ENCODE assay signal across 21 mouse cellular contexts in genomic region chr4:56068859-56069258, GRCm38 (mm10).
"Had no signal": no experiment of that assay in that cellular context is flagged by ENCODE, and none has a peak within 500 bp of the region (broad histone marks: within the 10 kb centered on the region; RNA-seq: fewer than 3 reads in every experiment).

No protein-coding gene starts in this region.

- H3K36me3 ChIP-seq: heart, embryonic 10.5 days; heart, embryonic 12.5 days; hindbrain, embryonic 13.5 days; hindbrain, embryonic 15.5 days; kidney, embryonic 15.5 days; limb, embryonic 10.5 days; limb, embryonic 12.5 days had no signal

- H3K9me3 ChIP-seq: heart, embryonic 10.5 days; heart, embryonic 12.5 days; hindbrain, embryonic 13.5 days; hindbrain, embryonic 15.5 days; kidney, embryonic 15.5 days; limb, embryonic 10.5 days; limb, embryonic 12.5 days had no signal

- DNase-seq: gastrocnemius, adult 2 months; gastrocnemius, postnatal 10 days; gastrocnemius, postnatal 25 days; heart, adult 18-20 months; heart, postnatal 10 days; kidney, adult 18-20 months; kidney, adult 8-10 months; kidney, postnatal 14 days; kidney, postnatal 36 days had no signal

- ATAC-seq: forebrain, embryonic 16.5 days; hindbrain, postnatal 0 days had no signal

- H3K27ac ChIP-seq: gastrocnemius, adult 2 months; heart, embryonic 10.5 days; hindbrain, embryonic 13.5 days; hindbrain, embryonic 15.5 days; hindbrain, postnatal 0 days; kidney, embryonic 15.5 days; kidney, postnatal 0 days; left cerebral cortex, adult 2 months; limb, embryonic 10.5 days; limb, embryonic 12.5 days had no signal

- H3K4me3 ChIP-seq: gastrocnemius, adult 2 months; heart, embryonic 10.5 days; heart, embryonic 12.5 days; hindbrain, embryonic 13.5 days; hindbrain, embryonic 15.5 days; kidney, embryonic 15.5 days; left cerebral cortex, adult 2 months; limb, embryonic 10.5 days; limb, embryonic 12.5 days had no signal

- H3K4me1 ChIP-seq: heart, embryonic 10.5 days; heart, embryonic 12.5 days; hindbrain, embryonic 13.5 days; hindbrain, embryonic 15.5 days; kidney, embryonic 15.5 days; limb, embryonic 10.5 days; limb, embryonic 12.5 days had no signal

- H3K4me2 ChIP-seq: heart, embryonic 12.5 days; hindbrain, embryonic 13.5 days; hindbrain, embryonic 15.5 days; kidney, embryonic 15.5 days; limb, embryonic 12.5 days; liver, embryonic 11.5 days had no signal

- H3K27me3 ChIP-seq: heart, embryonic 12.5 days; hindbrain, embryonic 13.5 days; hindbrain, embryonic 15.5 days; kidney, embryonic 15.5 days; limb, embryonic 12.5 days had no signal

- H3K9ac ChIP-seq: heart, embryonic 12.5 days; hindbrain, embryonic 13.5 days; hindbrain, embryonic 15.5 days; kidney, embryonic 15.5 days; limb, embryonic 12.5 days had no signal
